Mouse (Mus musculus) spleen, embryonic (tissue): ENCODE data around the gene Las1l.
"Not testable (repeated sequence)": the region's sequence is repeated elsewhere in the genome, so short reads cannot be mapped to it uniquely, and the experiment has no call there.

Experiments used
- CTCF ChIA-PET: fragments of 350-600 bp; sonication (Branson Sonifier 250); formaldehyde crosslinking; loops from one replicate; lab custom pipeline; 2022; lab: Charles Lee

The Las1l gene

GRCm38 (mm10) chrX:95956497-95957293 lies at the start of gene Las1l:
Las1l (minus strand) TSS chrX:95956962.
- CTCF ChIA-PET = no interaction called here

- CTCF ChIA-PET = no interaction called here
Measured at GRCm38 (mm10) chrX:96006395-96006794, 49.6 kb upstream of the Las1l start.

GRCm38 (mm10) chrX:95999601-96000000 lies 42.8 kb upstream of the Las1l start:
- CTCF ChIA-PET = interaction anchor here (0.6 kb wide), 2 partner anchors 118 to 459 kb away, joined by 3 to 6 read pairs; no protein-coding TSS in a partner anchor

- CTCF ChIA-PET = no interaction called here
Measured at GRCm38 (mm10) chrX:95993206-95993605, 36.4 kb upstream of the Las1l start.

GRCm38 (mm10) chrX:95969936-95970335 lies 13.2 kb upstream of the Las1l start:
- CTCF ChIA-PET = no interaction called here

GRCm38 (mm10) chrX:95969116-95969515 lies 12.4 kb upstream of the Las1l start:
- CTCF ChIA-PET = no interaction called here

- CTCF ChIA-PET = no interaction called here
Measured at GRCm38 (mm10) chrX:95968594-95968965, 11.8 kb upstream of the Las1l start.

- CTCF ChIA-PET = no interaction called here
Measured at GRCm38 (mm10) chrX:95967847-95968593, 11.3 kb upstream of the Las1l start.

- CTCF ChIA-PET = no interaction called here
Measured at GRCm38 (mm10) chrX:95965036-95965435, 8.3 kb upstream of the Las1l start.

- CTCF ChIA-PET = no interaction called here
Measured at GRCm38 (mm10) chrX:95963366-95963765, 6.6 kb upstream of the Las1l start.

GRCm38 (mm10) chrX:95957461-95957860 lies 699 bp upstream of the Las1l start:
- CTCF ChIA-PET = not testable (repeated sequence)

GRCm38 (mm10) chrX:95950776-95951175 lies 6.0 kb downstream of the Las1l start:
- CTCF ChIA-PET = no interaction called here

GRCm38 (mm10) chrX:95948135-95948534 lies 8.6 kb downstream of the Las1l start:
- CTCF ChIA-PET = no interaction called here

- CTCF ChIA-PET = no interaction called here
Measured at GRCm38 (mm10) chrX:95945496-95945895, 11.3 kb downstream of the Las1l start.

GRCm38 (mm10) chrX:95935481-95935880 lies 21.3 kb downstream of the Las1l start:
- CTCF ChIA-PET = no interaction called here

- CTCF ChIA-PET = no interaction called here
Measured at GRCm38 (mm10) chrX:95902716-95903115, 54.0 kb downstream of the Las1l start.
